Mouse (Mus musculus): ENCODE measurements around the gene Scrg1. TPM values are rescaled to one million over a fixed set of nuclear protein-coding genes. Genes with fewer than 3 reads are reported as not detected.
"Not testable (repeated sequence)": the region's sequence is repeated elsewhere in the genome, so short reads cannot be mapped to it uniquely, and the experiment has no call there.

Scrg1 gene
- polyA plus RNA-seq, 1 experiment from 2014 or later = 1.6 TPM

- Histone ChIP-seq H3K27me3 (ENCODE audit: control insufficient read depth, insufficient read depth, low read length) (no peaks in the 10 kb centered on the region), H3K4me2 (replicated peaks; ENCODE audit: low read depth, low read length) (no peak overlapping the region), H3K27ac (ENCODE audit: low read depth, low read length) (no peak overlapping the region), H3K4me3 (ENCODE audit: low read depth, low read length) (no peak overlapping the region), H3K9ac (ENCODE audit: low read depth, low read length) (no peak overlapping the region), H3K4me1 (replicated peaks; ENCODE audit: control insufficient read depth, insufficient read depth, low read length) (no peaks in the 10 kb centered on the region), H3K9me3 (ENCODE audit: control insufficient read depth, low read length) (no peaks in the 10 kb centered on the region), H3K36me3 (ENCODE audit: control insufficient read depth, insufficient read depth, low read length) (no peaks in the 10 kb centered on the region)
- ATAC-seq (ENCODE audit: low FRiP score) (no peak), DNase-seq (ENCODE audit: low spot score) (no peak)
- WGBS = 88% methylated on average over 4 of the region's 4 CpGs
These were observed 51.9 kb downstream of the Scrg1 start for GRCm38 (mm10) chr8:57507556-57508063.

DNA sequence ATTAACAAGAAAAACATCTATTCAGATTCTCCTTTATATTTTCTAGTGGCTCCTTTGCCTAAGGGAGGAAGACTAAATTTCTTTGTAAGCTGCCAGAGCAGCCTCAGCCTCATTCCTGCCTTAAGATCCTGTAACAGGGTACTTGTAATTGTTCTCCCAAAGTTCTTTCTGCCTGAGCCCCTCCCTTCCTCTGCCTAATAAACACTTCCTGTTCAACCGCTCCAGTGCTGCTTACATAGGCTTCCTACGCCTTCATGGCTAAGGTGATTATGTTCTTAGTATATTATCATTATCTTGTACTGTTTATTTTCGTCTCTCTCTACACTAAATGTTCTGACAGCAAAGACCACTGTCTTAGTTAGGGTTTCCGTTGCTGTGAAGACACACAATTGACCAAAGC is 52.9 kb downstream of the Scrg1 start:
- ATAC-seq (ENCODE audit: low FRiP score) = no peak

DNA sequence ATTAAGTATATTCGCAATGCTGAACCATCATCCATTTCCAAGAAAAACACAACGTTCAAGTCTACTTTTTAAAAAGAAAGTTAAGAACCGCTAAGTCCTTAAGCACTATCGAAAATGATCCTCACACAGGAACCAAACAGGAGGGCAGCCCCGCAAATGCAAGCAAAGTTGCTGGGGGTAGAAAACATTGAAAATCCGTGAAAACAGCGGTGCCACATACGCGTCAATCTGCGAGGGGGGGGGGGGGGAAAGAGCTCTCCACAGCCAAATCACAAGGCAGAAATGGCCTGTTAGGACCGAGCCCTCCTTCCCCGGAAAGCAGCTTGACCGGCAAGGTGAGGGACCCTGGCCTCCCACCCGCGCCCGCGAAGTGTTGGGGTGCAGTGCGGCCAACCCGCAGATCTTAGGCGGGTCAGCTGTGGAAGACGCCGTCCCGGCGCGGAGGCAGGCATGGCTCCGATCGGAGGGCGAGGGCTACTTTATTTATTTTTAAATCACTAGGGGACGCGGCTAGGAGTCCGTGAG is 55.1 kb downstream of the Scrg1 start:
- Histone ChIP-seq H3K27ac (ENCODE audit: low read depth, low read length) (peak overlapping the region; percentile 82), H3K36me3 (ENCODE audit: control insufficient read depth, insufficient read depth, low read length) (no peaks in the 10 kb centered on the region), H3K4me3 (ENCODE audit: low read depth, low read length) (peak overlapping the region; percentile 86), H3K9ac (ENCODE audit: low read depth, low read length) (peak overlapping the region; percentile 79), H3K4me2 (replicated peaks; ENCODE audit: low read depth, low read length) (peak overlapping the region; percentile 86), H3K9me3 (ENCODE audit: control insufficient read depth, low read length) (no peaks in the 10 kb centered on the region), H3K4me1 (replicated peaks; ENCODE audit: control insufficient read depth, insufficient read depth, low read length) (no peaks in the 10 kb centered on the region), H3K27me3 (ENCODE audit: control insufficient read depth, insufficient read depth, low read length) (no peaks in the 10 kb centered on the region)
- DNase-seq (ENCODE audit: low spot score) (peak; percentile 45), ATAC-seq (ENCODE audit: low FRiP score) (peak; percentile 25)
- 2% methylated on average over 31 of the region's 31 CpGs for WGBS

More for the DNA sequence above, 52.9 kb downstream of the Scrg1 start:
- H3K9me3 ChIP-seq (ENCODE audit: control insufficient read depth, low read length) = no peaks in the 10 kb centered on the region
- no peak for DNase-seq (ENCODE audit: low spot score)
- WGBS = 88% methylated on average over 4 of the region's 4 CpGs
- no peaks in the 10 kb centered on the region for H3K4me1 ChIP-seq (replicated peaks; ENCODE audit: control insufficient read depth, insufficient read depth, low read length)
- H3K27me3 ChIP-seq (ENCODE audit: control insufficient read depth, insufficient read depth, low read length) = no peaks in the 10 kb centered on the region
- no peak overlapping the region for H3K9ac ChIP-seq (ENCODE audit: low read depth, low read length)
- H3K36me3 ChIP-seq (ENCODE audit: control insufficient read depth, insufficient read depth, low read length) = no peaks in the 10 kb centered on the region
- no peak overlapping the region for H3K4me2 ChIP-seq (replicated peaks; ENCODE audit: low read depth, low read length)
- no peak overlapping the region for H3K27ac ChIP-seq (ENCODE audit: low read depth, low read length)
- no peak overlapping the region for H3K4me3 ChIP-seq (ENCODE audit: low read depth, low read length)

DNA sequence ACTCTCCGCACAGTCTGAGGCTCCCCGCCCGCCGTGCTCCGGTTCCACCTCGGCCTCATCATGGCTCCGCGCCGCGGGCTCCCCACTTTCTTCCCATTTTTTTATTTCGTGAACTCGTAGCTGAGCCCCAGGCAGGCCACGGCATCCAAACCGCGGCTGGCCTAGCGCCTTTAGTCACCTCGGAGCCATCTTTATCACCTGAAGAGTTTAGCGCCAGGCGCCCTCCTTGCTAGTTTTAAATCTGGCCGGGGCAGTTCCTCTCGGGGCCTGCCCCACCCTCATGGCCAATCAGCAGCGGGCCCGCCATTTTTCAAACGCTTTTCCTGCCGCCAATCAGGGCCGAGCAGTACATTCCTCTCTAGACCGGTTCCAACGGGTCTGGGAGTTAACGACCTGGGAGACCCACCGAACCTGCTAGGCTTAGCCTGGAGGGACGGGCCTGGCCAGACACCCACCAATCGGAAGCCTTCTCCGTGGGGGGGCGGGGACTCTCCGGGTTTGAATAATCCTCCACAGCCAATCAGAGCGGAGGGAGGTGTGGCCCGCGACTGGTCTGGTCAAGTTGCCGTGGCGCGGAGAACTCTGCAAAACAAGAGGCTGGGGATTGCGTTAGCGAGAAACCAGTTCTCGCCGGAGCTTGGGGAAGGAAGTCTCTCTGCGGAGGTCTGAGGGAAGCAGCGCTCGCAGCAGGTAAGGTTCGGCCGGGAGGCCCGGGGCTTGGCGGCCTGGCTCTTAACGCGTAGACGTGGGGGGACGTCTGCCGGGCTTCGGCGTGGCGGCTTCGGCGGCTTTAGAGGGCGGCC is 55.8 kb downstream of the Scrg1 start, which contains the start of gene Hmgb2:
Gene Hmgb2, plus strand, starts transcription at position 592 of the 803 bp plus-strand sequence.
- Histone ChIP-seq H3K27me3 (ENCODE audit: control insufficient read depth, insufficient read depth, low read length) (no peaks in the 10 kb centered on the region), H3K4me3 (ENCODE audit: low read depth, low read length) (peak within 1 kb of the TSS; percentile 86), H3K36me3 (ENCODE audit: control insufficient read depth, insufficient read depth, low read length) (no peaks in the 10 kb centered on the region), H3K27ac (ENCODE audit: low read depth, low read length) (peak within 1 kb of the TSS; percentile 99), H3K9me3 (ENCODE audit: control insufficient read depth, low read length) (no peaks in the 10 kb centered on the region), H3K4me2 (replicated peaks; ENCODE audit: low read depth, low read length) (peak within 1 kb of the TSS; percentile 86), H3K4me1 (replicated peaks; ENCODE audit: control insufficient read depth, insufficient read depth, low read length) (no peaks in the 10 kb centered on the region), H3K9ac (ENCODE audit: low read depth, low read length) (peak within 1 kb of the TSS; percentile 99)
- peak; percentile 99 for DNase-seq (ENCODE audit: low spot score)
- ATAC-seq (ENCODE audit: low FRiP score) = peak; percentile 99
- under 1% methylated on average over 62 of the region's 63 CpGs for WGBS

GRCm38 (mm10) chr8:57512141-57513056 is 56.7 kb downstream of the Scrg1 start:
- 2% methylated on average over 45 of the region's 96 CpGs for WGBS
- H3K27me3 ChIP-seq (ENCODE audit: control insufficient read depth, insufficient read depth, low read length) = no peaks in the 10 kb centered on the region
- no peaks in the 10 kb centered on the region for H3K4me1 ChIP-seq (replicated peaks; ENCODE audit: control insufficient read depth, insufficient read depth, low read length)
- no peaks in the 10 kb centered on the region for H3K36me3 ChIP-seq (ENCODE audit: control insufficient read depth, insufficient read depth, low read length)
- peak overlapping the region; percentile 86 for H3K4me3 ChIP-seq (ENCODE audit: low read depth, low read length)
- ATAC-seq (ENCODE audit: low FRiP score) = peak; percentile 67
- H3K4me2 ChIP-seq (replicated peaks; ENCODE audit: low read depth, low read length) = peak overlapping the region; percentile 61
- H3K9ac ChIP-seq (ENCODE audit: low read depth, low read length) = peak overlapping the region; percentile 99
- peak overlapping the region; percentile 99 for H3K27ac ChIP-seq (ENCODE audit: low read depth, low read length)
- H3K9me3 ChIP-seq (ENCODE audit: control insufficient read depth, low read length) = no peaks in the 10 kb centered on the region
- DNase-seq (ENCODE audit: low spot score) = peak; percentile 76

DNA sequence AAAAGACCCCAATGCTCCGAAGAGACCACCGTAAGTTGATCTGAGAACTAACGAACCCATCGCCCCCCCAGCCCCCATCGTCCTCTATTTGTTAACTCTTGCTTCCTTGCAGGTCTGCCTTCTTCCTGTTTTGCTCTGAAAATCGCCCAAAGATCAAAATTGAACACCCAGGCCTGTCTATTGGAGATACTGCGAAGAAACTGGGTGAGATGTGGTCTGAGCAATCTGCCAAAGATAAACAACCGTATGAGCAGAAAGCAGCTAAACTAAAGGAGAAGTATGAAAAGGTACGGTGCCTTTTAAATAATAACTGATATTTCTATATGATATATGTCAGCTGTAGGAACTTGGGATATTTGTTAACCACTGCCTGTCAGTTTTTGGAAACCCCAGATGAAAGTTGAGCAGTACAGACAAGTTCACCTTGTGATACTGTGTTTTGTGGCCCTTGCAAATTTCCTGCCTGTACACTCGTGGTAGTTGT is 57.5 kb downstream of the Scrg1 start:
- H3K27ac ChIP-seq (ENCODE audit: low read depth, low read length); DNase-seq (ENCODE audit: low spot score); H3K36me3 ChIP-seq (ENCODE audit: control insufficient read depth, insufficient read depth, low read length); H3K9me3 ChIP-seq (ENCODE audit: control insufficient read depth, low read length); ATAC-seq (ENCODE audit: low FRiP score); H3K27me3 ChIP-seq (ENCODE audit: control insufficient read depth, insufficient read depth, low read length); H3K4me1 ChIP-seq (replicated peaks; ENCODE audit: control insufficient read depth, insufficient read depth, low read length): not testable (repeated sequence)
- WGBS = 29% methylated on average over 9 of the region's 10 CpGs
- H3K4me2 ChIP-seq (replicated peaks; ENCODE audit: low read depth, low read length) = peak overlapping the region; percentile 61
- peak overlapping the region; percentile 99 for H3K9ac ChIP-seq (ENCODE audit: low read depth, low read length)
- H3K4me3 ChIP-seq (ENCODE audit: low read depth, low read length) = peak overlapping the region; percentile 86

GRCm38 (mm10) chr8:57516685-57517084 is 61.0 kb downstream of the Scrg1 start:
- not testable (repeated sequence) for H3K27me3 ChIP-seq (ENCODE audit: control insufficient read depth, insufficient read depth, low read length); DNase-seq (ENCODE audit: low spot score); H3K9ac ChIP-seq (ENCODE audit: low read depth, low read length); H3K9me3 ChIP-seq (ENCODE audit: control insufficient read depth, low read length); H3K36me3 ChIP-seq (ENCODE audit: control insufficient read depth, insufficient read depth, low read length); H3K4me3 ChIP-seq (ENCODE audit: low read depth, low read length); H3K27ac ChIP-seq (ENCODE audit: low read depth, low read length); H3K4me2 ChIP-seq (replicated peaks; ENCODE audit: low read depth, low read length); H3K4me1 ChIP-seq (replicated peaks; ENCODE audit: control insufficient read depth, insufficient read depth, low read length); ATAC-seq (ENCODE audit: low FRiP score)
- WGBS = 95% methylated on average over 4 of the region's 5 CpGs

- DNase-seq (ENCODE audit: low spot score) (no peak), ATAC-seq (ENCODE audit: low FRiP score) (no peak)
- Histone ChIP-seq H3K4me2 (replicated peaks; ENCODE audit: low read depth, low read length) (no peak overlapping the region), H3K9me3 (ENCODE audit: control insufficient read depth, low read length) (no peaks in the 10 kb centered on the region), H3K27me3 (ENCODE audit: control insufficient read depth, insufficient read depth, low read length) (no peaks in the 10 kb centered on the region), H3K4me3 (ENCODE audit: low read depth, low read length) (no peak overlapping the region), H3K36me3 (ENCODE audit: control insufficient read depth, insufficient read depth, low read length) (no peaks in the 10 kb centered on the region), H3K9ac (ENCODE audit: low read depth, low read length) (no peak overlapping the region), H3K4me1 (replicated peaks; ENCODE audit: control insufficient read depth, insufficient read depth, low read length) (no peaks in the 10 kb centered on the region), H3K27ac (ENCODE audit: low read depth, low read length) (no peak overlapping the region)
- WGBS = 91% methylated on average over 3 of the region's 3 CpGs
These were observed 62.0 kb downstream of the Scrg1 start for GRCm38 (mm10) chr8:57517723-57518122.

Measured in hindbrain, embryonic 11.5 days (tissue).